Mouse (Mus musculus): ENCODE data around the gene Lpcat2b. TPM values are rescaled to one million over a fixed set of nuclear protein-coding genes. Genes with fewer than 3 reads are reported as not detected.
"Not testable (repeated sequence)": the region's sequence is repeated elsewhere in the genome, so short reads cannot be mapped to it uniquely, and the experiment has no call there.

The Lpcat2b gene
- not detected in 2 replicates for polyA plus RNA-seq (2016; fragmentation: Nextera tagmentation; extraction: Ambion mirVana)

GRCm38 (mm10) chr5:107431249-107431648, at the start of gene Lpcat2b:
TSS of gene Lpcat2b (plus strand) at chr5:107431549.
- Histone ChIP-seq H3K4me2 (replicated peaks) (no peak within 1 kb of the TSS), H3K4me3 (no peak within 1 kb of the TSS)
- WGBS: 80% methylated on average over 3 of the region's 3 CpGs

GRCm38 (mm10) chr5:107386448-107386847, 44.9 kb upstream of the Lpcat2b start:
- H3K4me1 ChIP-seq; H3K4me3 ChIP-seq; H3K9me3 ChIP-seq; H3K9ac ChIP-seq; ATAC-seq (ENCODE audit: low FRiP score, low read depth); H3K27ac ChIP-seq; H3K4me2 ChIP-seq (replicated peaks); H3K36me3 ChIP-seq; H3K27me3 ChIP-seq (replicated peaks): not testable (repeated sequence)

More at GRCm38 (mm10) chr5:107431249-107431648, at the start of gene Lpcat2b:
- H3K27me3 ChIP-seq (replicated peaks): no peaks in the 10 kb centered on the region
- no peak within 1 kb of the TSS for H3K27ac ChIP-seq
- H3K9ac ChIP-seq: no peak within 1 kb of the TSS
- ATAC-seq (ENCODE audit: low FRiP score, low read depth): no peak
- no peaks in the 10 kb centered on the region for H3K9me3 ChIP-seq
- H3K4me1 ChIP-seq: no peaks in the 10 kb centered on the region
- H3K36me3 ChIP-seq: no peaks in the 10 kb centered on the region

- 91% methylated on average over 1 of the region's 1 CpGs for WGBS
- ATAC-seq (ENCODE audit: low FRiP score, low read depth): no peak
Observed at GRCm38 (mm10) chr5:107387788-107388187, 43.6 kb upstream of the Lpcat2b start.

GRCm38 (mm10) chr5:107389373-107389772, 42.0 kb upstream of the Lpcat2b start:
- H3K9me3 ChIP-seq: no peaks in the 10 kb centered on the region
- no peaks in the 10 kb centered on the region for H3K4me1 ChIP-seq
- no peak overlapping the region for H3K27ac ChIP-seq
- H3K27me3 ChIP-seq (replicated peaks): no peaks in the 10 kb centered on the region
- ATAC-seq (ENCODE audit: low FRiP score, low read depth): no peak
- H3K4me2 ChIP-seq (replicated peaks): no peak overlapping the region
- H3K9ac ChIP-seq: no peak overlapping the region
- no peak overlapping the region for H3K4me3 ChIP-seq
- WGBS: 90% methylated on average over 2 of the region's 2 CpGs
- no peaks in the 10 kb centered on the region for H3K36me3 ChIP-seq

More at GRCm38 (mm10) chr5:107387788-107388187, 43.6 kb upstream of the Lpcat2b start:
- Histone ChIP-seq H3K36me3 (no peaks in the 10 kb centered on the region), H3K4me2 (replicated peaks) (no peak overlapping the region), H3K4me3 (no peak overlapping the region), H3K4me1 (no peaks in the 10 kb centered on the region), H3K27me3 (replicated peaks) (no peaks in the 10 kb centered on the region), H3K9ac (no peak overlapping the region), H3K27ac (no peak overlapping the region), H3K9me3 (no peaks in the 10 kb centered on the region)

GRCm38 (mm10) chr5:107394437-107394836, 36.9 kb upstream of the Lpcat2b start:
- H3K4me2 ChIP-seq (replicated peaks): no peak overlapping the region
- H3K36me3 ChIP-seq: no peaks in the 10 kb centered on the region
- WGBS: 59% methylated on average over 2 of the region's 2 CpGs
- H3K9ac ChIP-seq: no peak overlapping the region
- H3K4me3 ChIP-seq: no peak overlapping the region
- no peaks in the 10 kb centered on the region for H3K4me1 ChIP-seq
- no peak for ATAC-seq (ENCODE audit: low FRiP score, low read depth)
- H3K9me3 ChIP-seq: no peaks in the 10 kb centered on the region
- H3K27me3 ChIP-seq (replicated peaks): no peaks in the 10 kb centered on the region
- no peak overlapping the region for H3K27ac ChIP-seq

GRCm38 (mm10) chr5:107402436-107402835, 28.9 kb upstream of the Lpcat2b start, which contains the start of gene Ephx4:
TSS of gene Ephx4 (plus strand) at chr5:107402736.
- Histone ChIP-seq H3K27ac (no peak within 1 kb of the TSS), H3K36me3 (no peaks in the 10 kb centered on the region), H3K9me3 (no peaks in the 10 kb centered on the region), H3K4me2 (replicated peaks) (peak within 1 kb of the TSS; percentile 98), H3K27me3 (replicated peaks) (peaks cover 27% of the 10 kb centered on the region), H3K4me3 (peak within 1 kb of the TSS; percentile 58), H3K9ac (peak within 1 kb of the TSS; percentile 61), H3K4me1 (0 out of 2 replicates have a peak, but pooled peaks cover 4% of the 10 kb centered on the region)
- WGBS: 21% methylated on average over 5 of the region's 5 CpGs
- no peak for ATAC-seq (ENCODE audit: low FRiP score, low read depth)

GRCm38 (mm10) chr5:107403011-107403946, 28.1 kb upstream of the Lpcat2b start:
- Histone ChIP-seq H3K4me3 (peak overlapping the region; percentile 58), H3K36me3 (no peaks in the 10 kb centered on the region), H3K4me2 (replicated peaks) (peak overlapping the region; percentile 98), H3K4me1 (0 out of 2 replicates have a peak, but pooled peaks cover 4% of the 10 kb centered on the region), H3K9me3 (no peaks in the 10 kb centered on the region), H3K9ac (peak overlapping the region; percentile 61), H3K27ac (no peak overlapping the region), H3K27me3 (replicated peaks) (peaks cover 27% of the 10 kb centered on the region)
- peak; percentile 76 for ATAC-seq (ENCODE audit: low FRiP score, low read depth)
- under 1% methylated on average over 74 of the region's 80 CpGs for WGBS

GRCm38 (mm10) chr5:107403947-107404684, 27.2 kb upstream of the Lpcat2b start:
- H3K36me3 ChIP-seq: no peaks in the 10 kb centered on the region
- no peak for ATAC-seq (ENCODE audit: low FRiP score, low read depth)
- H3K4me1 ChIP-seq: 0 out of 2 replicates have a peak, but pooled peaks cover 4% of the 10 kb centered on the region
- peak overlapping the region; percentile 98 for H3K4me2 ChIP-seq (replicated peaks)
- WGBS: 30% methylated on average over 12 of the region's 12 CpGs
- peak overlapping the region; percentile 61; the same call in 1 of the 2 replicates for H3K9ac ChIP-seq
- peaks cover 27% of the 10 kb centered on the region for H3K27me3 ChIP-seq (replicated peaks)
- H3K27ac ChIP-seq: no peak overlapping the region
- no peaks in the 10 kb centered on the region for H3K9me3 ChIP-seq
- peak overlapping the region; percentile 58 for H3K4me3 ChIP-seq

- 0 out of 2 replicates have a peak, but pooled peaks cover 4% of the 10 kb centered on the region for H3K4me1 ChIP-seq
- WGBS: 80% methylated on average over 4 of the region's 4 CpGs
Observed at GRCm38 (mm10) chr5:107405361-107405760, 26.0 kb upstream of the Lpcat2b start.

GRCm38 (mm10) chr5:107410305-107410704, 21.0 kb upstream of the Lpcat2b start:
- H3K4me2 ChIP-seq (replicated peaks): no peak overlapping the region
- no peaks in the 10 kb centered on the region for H3K4me1 ChIP-seq
- 88% methylated on average over 1 of the region's 1 CpGs for WGBS
- no peak overlapping the region for H3K4me3 ChIP-seq
- no peak overlapping the region for H3K9ac ChIP-seq
- no peaks in the 10 kb centered on the region for H3K9me3 ChIP-seq
- H3K36me3 ChIP-seq: no peaks in the 10 kb centered on the region
- H3K27ac ChIP-seq: no peak overlapping the region
- no peak for ATAC-seq (ENCODE audit: low FRiP score, low read depth)
- H3K27me3 ChIP-seq (replicated peaks): peaks cover under 1% of the 10 kb centered on the region; the same call in 1 of the 2 replicates

More at GRCm38 (mm10) chr5:107405361-107405760, 26.0 kb upstream of the Lpcat2b start:
- H3K4me3 ChIP-seq: no peak overlapping the region
- no peak for ATAC-seq (ENCODE audit: low FRiP score, low read depth)
- H3K9ac ChIP-seq: no peak overlapping the region
- H3K36me3 ChIP-seq: no peaks in the 10 kb centered on the region
- no peak overlapping the region for H3K27ac ChIP-seq
- H3K9me3 ChIP-seq: no peaks in the 10 kb centered on the region
- no peak overlapping the region for H3K4me2 ChIP-seq (replicated peaks)
- peaks cover 27% of the 10 kb centered on the region for H3K27me3 ChIP-seq (replicated peaks)

- H3K36me3 ChIP-seq: no peaks in the 10 kb centered on the region
- no peak overlapping the region for H3K27ac ChIP-seq
- H3K4me1 ChIP-seq: no peaks in the 10 kb centered on the region
- no peaks in the 10 kb centered on the region for H3K9me3 ChIP-seq
- no peak overlapping the region for H3K9ac ChIP-seq
- no peak overlapping the region for H3K4me3 ChIP-seq
- no peak for ATAC-seq (ENCODE audit: low FRiP score, low read depth)
- H3K27me3 ChIP-seq (replicated peaks): no peaks in the 10 kb centered on the region
- 70% methylated on average over 4 of the region's 4 CpGs for WGBS
- H3K4me2 ChIP-seq (replicated peaks): no peak overlapping the region
Observed at GRCm38 (mm10) chr5:107411326-107411725, 20.0 kb upstream of the Lpcat2b start.

- Histone ChIP-seq H3K4me3 (no peak overlapping the region), H3K36me3 (no peaks in the 10 kb centered on the region), H3K27me3 (replicated peaks) (no peaks in the 10 kb centered on the region), H3K9ac (no peak overlapping the region), H3K9me3 (no peaks in the 10 kb centered on the region), H3K4me1 (no peaks in the 10 kb centered on the region), H3K27ac (no peak overlapping the region), H3K4me2 (replicated peaks) (no peak overlapping the region)
- no peak for ATAC-seq (ENCODE audit: low FRiP score, low read depth)
- WGBS: 78% methylated on average over 2 of the region's 2 CpGs
Observed at GRCm38 (mm10) chr5:107412285-107412684, 19.1 kb upstream of the Lpcat2b start.
